Mouse (Mus musculus) heart, postnatal 14 days (tissue): ENCODE measurements around the gene Cyp2e1. TPM values are rescaled to one million over a fixed set of nuclear protein-coding genes. Genes with fewer than 3 reads are reported as not detected.

Experiments used
- DNase-seq, 2 experiments: peaks; one replicate each; pipeline ENCODE4 v3.0.0; 2021 to 2022
- intact Hi-C: fragments of 180-260 bp; cut with DNase I; formaldehyde crosslinking; loops from one replicate; pipeline ENCODE4 v1.15.1; 2025
- total RNA-seq, 2 experiments: library from RNA; stranded (reverse); gene quantifications; 2 replicates each; pipeline ENCODE4 v1.2.3; 2021

Gene Cyp2e1
- total RNA-seq, 2 experiments from 2014 or later = 0.93 to 5.7 TPM

DNA sequence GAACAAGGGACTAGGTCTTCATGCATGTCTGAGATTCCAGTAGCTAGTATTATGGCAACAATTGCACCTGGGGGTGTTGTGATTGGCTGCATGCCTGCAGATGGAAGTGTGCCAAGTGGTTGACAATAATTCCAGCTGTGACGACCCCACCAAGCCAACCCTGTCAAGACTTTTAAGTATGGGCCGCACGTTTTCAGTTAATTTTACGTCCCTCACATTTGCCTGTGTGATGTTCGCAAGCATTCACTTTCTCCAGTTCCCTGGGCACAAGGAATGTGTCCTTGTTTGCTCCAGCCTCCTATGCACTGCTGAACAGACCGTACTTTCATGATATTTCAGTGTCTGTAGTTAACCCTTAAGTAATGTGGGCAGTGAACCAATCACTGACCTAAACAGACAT is 39.1 kb downstream of the Cyp2e1 start:
- DNase-seq = no peak
- intact Hi-C loops = no loop called here

- intact Hi-C loops = no loop called here
- peak in 1 of 2 experiments; percentile 28 for DNase-seq
These were observed 42.2 kb downstream of the Cyp2e1 start for GRCm38 (mm10) chr7:140805704-140806103.

GRCm38 (mm10) chr7:140810496-140810895 is 47.0 kb downstream of the Cyp2e1 start:
- intact Hi-C loops = no loop called here
- no peak for DNase-seq

DNA sequence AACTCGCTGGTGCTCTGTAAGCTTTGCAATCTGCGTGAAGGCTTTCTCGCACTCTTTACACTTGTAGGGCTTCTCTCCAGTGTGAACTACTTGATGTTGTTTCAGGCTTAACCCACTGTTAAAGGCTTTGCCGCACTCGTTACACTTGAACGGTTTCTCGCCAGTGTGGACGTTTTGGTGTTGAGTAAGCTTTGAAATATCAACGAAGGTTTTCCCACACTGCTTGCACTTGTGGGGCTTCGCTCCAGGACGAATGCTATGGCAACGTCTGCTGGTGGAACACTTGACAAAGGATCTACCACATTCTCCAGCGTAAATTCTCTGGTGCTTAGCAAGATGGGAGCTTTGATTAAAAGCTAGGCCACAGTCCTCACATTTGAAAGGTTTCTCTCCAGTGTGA is 48.2 kb downstream of the Cyp2e1 start:
- DNase-seq = no peak
- intact Hi-C loops = no loop called here

DNA sequence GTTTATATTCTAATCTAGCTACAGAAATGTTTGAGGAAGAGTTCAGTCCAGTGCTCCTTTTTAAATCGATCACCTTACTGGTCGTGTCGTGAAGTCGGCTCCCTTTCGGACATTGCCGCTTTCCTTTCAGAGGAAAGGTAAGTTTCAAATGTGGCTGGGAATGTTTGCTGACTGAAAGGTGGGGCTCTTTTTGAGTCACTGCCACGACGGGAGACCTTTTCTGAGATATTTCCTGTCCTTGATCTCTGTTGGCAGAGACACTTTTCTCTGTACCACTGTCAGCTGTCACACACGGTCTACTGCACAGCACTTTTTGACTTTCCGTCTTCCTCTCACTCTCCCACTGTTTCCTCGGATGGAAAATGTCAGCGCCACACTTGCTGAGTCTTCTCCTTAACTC is 49.3 kb downstream of the Cyp2e1 start:
- intact Hi-C loops = no loop called here
- DNase-seq = no peak

GRCm38 (mm10) chr7:140820173-140820572 is 56.6 kb downstream of the Cyp2e1 start:
- intact Hi-C loops = no loop called here
- DNase-seq = no peak

GRCm38 (mm10) chr7:140821305-140821652 is 57.7 kb downstream of the Cyp2e1 start:
- intact Hi-C loops = no loop called here
- DNase-seq = no peak

- intact Hi-C loops = no loop called here
- DNase-seq = peak in 1 of 2 experiments; percentile 29
These were observed 58.3 kb downstream of the Cyp2e1 start, which contains the start of gene Zfp941 for GRCm38 (mm10) chr7:140821653-140822329. Zfp941 (minus strand) TSS chr7:140822178.

- intact Hi-C loops = no loop called here
- DNase-seq = no peak
These were observed 59.2 kb downstream of the Cyp2e1 start for GRCm38 (mm10) chr7:140822731-140823130.

Other genes starting within 250 kb of the Cyp2e1 start
- not detected for gene Olfr538, start 195.9 kb upstream of the Cyp2e1 start, total RNA-seq
- not detected for gene Olfr46, start 162.5 kb upstream of the Cyp2e1 start, total RNA-seq
- gene Olfr61, start 134.8 kb upstream of the Cyp2e1 start, total RNA-seq = not detected
- gene Olfr53, start 117.3 kb upstream of the Cyp2e1 start, total RNA-seq = not detected
- not detected for gene Olfr539, start 103.8 kb upstream of the Cyp2e1 start, total RNA-seq
- gene Olfr45, start 81.8 kb upstream of the Cyp2e1 start, total RNA-seq = not detected
- gene Olfr541, start 66.5 kb upstream of the Cyp2e1 start, total RNA-seq = not detected
- not detected for gene Syce1, start 24.1 kb downstream of the Cyp2e1 start, total RNA-seq
- gene Zfp941, start 58.4 kb downstream of the Cyp2e1 start, total RNA-seq = under 1 TPM; 0.22 to 0.36 TPM
- gene Urah, start 71.3 kb downstream of the Cyp2e1 start, total RNA-seq = not detected
- gene Scgb1c1, start 81.8 kb downstream of the Cyp2e1 start, total RNA-seq = 1 to 10 TPM; 6.2 to 8.4 TPM
- not detected for gene Odf3, start 84.1 kb downstream of the Cyp2e1 start, total RNA-seq
- gene Gm45785, start 92.6 kb downstream of the Cyp2e1 start, total RNA-seq = not detected
- 10 to 100 TPM; 23.7 to 24.5 TPM for gene Ric8a, start 93.2 kb downstream of the Cyp2e1 start, total RNA-seq
- gene Bet1l, start 93.8 kb downstream of the Cyp2e1 start, total RNA-seq = 10 to 100 TPM; 11.3 to 12.5 TPM
- 10 to 100 TPM; 92.6 to 92.8 TPM for gene Psmd13, start 118.2 kb downstream of the Cyp2e1 start, total RNA-seq
- 10 to 100 TPM; 54.6 to 56.2 TPM for gene Sirt3, start 118.6 kb downstream of the Cyp2e1 start, total RNA-seq
- gene Cox8b, start 136.7 kb downstream of the Cyp2e1 start, total RNA-seq = 1,000 to 10,000 TPM; 2,004 to 2,091 TPM
- gene Nlrp6, start 157.2 kb downstream of the Cyp2e1 start, total RNA-seq = not detected
- gene Pgghg, start 177.7 kb downstream of the Cyp2e1 start, total RNA-seq = 1 to 10 TPM; 7.4 to 7.7 TPM
- gene Ifitm5, start 186.6 kb downstream of the Cyp2e1 start, total RNA-seq = under 1 TPM; 0.38 to 0.80 TPM
- gene Gm45717, start 192.2 kb downstream of the Cyp2e1 start, total RNA-seq = not detected
- 100 to 1,000 TPM; 130 TPM for gene Ifitm2, start 192.2 kb downstream of the Cyp2e1 start, total RNA-seq
- 1 to 10 TPM; 3.1 to 4.2 TPM for gene Ifitm1, start 203.5 kb downstream of the Cyp2e1 start, total RNA-seq
- 10 to 100 TPM; 95.6 to 96.3 TPM for gene Ifitm3, start 247.0 kb downstream of the Cyp2e1 start, total RNA-seq